Mouse (Mus musculus): Measurements from ENCODE around the gene Atxn7l3.
A peak's percentile ranks its signal among the peaks of the same experiment; 100 is the strongest.
"Not testable (repeated sequence)": the region's sequence is repeated elsewhere in the genome, so short reads cannot be mapped to it uniquely, and the experiment has no call there.

Gene Atxn7l3

DNA sequence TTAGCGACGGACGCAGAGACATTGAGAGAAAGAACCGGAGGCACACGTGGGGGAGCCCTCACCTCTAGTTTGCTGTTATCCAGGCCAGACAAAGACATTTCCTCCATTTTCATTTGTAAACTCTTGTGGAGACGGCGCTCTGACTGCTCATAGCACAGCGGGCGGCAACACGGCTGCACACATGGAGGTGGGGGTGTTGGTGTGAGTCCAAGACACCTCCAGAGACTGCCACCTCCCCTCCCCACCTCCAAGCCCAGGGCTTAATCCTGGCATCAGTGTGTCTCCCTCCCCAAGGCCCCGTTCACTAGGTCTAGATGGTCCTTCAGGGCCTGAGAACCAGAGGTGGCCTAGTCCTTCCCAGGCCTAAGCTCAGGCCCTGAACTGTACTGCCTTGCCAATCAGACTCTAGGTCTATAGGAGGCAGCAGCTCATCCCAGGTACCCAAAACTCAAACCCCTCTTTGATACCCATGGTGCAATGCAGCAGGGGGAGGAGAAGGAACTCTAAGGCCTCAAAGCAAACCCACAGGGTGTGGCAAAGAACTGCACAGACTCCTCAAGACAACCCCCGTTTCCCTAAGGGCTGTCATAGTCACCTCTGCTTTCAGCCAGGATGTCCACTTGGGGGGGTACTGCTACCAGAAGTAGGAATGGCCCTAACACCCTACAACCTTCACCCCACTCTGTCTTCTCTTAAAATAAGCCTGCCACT lies 1.4 kb downstream of the Atxn7l3 start:
- DNase-seq = no peak

DNA sequence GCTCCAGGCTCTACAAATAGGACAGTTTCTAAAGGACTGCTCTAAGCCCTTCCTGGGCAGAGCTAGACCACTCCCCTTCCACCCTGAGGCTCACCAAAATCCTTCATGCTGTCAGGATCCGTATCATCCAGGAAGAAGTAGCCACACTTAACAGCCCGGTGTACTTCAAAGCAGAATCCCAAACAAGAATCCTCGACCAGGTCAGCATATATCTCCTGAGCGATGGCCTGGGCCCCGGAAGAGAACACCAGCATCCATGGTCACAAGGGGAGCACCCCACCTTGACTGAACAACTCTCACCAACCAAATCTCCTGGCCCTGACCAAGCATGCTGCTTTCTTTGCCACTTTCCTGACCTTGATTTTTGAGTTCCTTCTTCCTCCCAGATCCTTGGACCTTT lies 2.0 kb downstream of the Atxn7l3 start:
- no peak for DNase-seq

DNA sequence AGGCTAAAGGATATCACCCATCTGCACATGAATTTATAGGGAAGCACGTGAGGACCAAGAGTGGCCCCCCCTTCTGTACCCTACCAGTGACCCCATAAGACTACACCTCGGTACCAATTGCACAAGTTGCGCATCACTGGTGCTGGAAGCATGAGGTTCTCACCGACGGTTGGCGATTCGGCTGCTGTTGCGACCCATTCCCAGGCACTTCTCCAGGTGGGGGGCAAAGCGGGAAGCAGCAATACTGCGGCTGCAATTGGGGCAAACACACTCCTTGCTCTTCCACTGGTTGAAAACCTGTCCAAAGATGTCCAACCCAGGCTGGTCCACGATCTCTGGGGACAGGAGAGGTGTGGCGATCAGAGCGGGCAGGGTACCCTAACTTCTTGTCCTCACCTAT lies 2.5 kb downstream of the Atxn7l3 start:
- DNase-seq = no peak

DNA sequence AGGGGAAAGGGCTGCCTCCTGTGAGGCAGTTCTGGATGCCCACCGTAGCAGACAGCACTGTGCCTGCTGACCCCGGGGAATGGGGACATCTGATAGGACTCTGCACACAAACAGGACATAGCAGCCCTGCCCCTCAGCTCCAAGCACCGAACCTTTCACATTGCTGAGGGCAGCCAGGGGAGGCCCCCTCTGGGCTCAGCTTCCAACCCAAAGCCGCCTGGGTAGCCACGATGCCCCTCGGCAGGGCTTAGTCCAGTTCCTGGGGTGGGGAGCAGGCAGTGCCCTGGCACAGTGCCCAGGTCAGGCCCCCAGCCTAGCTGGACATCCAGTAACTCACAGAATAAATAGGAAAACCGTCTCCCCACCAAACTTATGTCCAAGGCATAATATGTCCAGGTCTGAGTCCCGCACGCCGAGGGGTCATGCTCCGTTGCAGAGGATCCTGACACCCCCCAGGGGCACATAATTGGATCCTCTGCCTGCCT lies 5.3 kb downstream of the Atxn7l3 start:
- no peak for DNase-seq

DNA sequence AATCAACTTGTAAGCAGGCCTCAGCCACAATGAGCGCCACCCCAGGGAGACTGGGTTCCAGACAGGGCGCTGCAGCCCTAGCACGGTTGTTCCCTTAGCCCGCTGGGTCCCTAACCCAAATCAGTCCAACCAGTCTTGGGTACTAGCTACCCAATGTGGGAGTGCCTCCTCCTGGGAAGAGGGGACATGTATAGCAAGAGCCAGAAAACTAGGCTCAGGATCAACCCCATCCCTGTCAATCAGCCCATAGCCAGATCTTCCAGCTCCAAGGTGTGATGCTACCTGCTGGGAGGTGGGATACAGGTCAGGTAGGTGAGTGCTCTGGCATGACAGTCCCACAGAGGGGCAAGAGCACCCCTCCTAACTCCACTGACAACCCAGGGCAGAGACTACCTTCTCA lies 6.3 kb downstream of the Atxn7l3 start:
- DNase-seq = no peak

DNA sequence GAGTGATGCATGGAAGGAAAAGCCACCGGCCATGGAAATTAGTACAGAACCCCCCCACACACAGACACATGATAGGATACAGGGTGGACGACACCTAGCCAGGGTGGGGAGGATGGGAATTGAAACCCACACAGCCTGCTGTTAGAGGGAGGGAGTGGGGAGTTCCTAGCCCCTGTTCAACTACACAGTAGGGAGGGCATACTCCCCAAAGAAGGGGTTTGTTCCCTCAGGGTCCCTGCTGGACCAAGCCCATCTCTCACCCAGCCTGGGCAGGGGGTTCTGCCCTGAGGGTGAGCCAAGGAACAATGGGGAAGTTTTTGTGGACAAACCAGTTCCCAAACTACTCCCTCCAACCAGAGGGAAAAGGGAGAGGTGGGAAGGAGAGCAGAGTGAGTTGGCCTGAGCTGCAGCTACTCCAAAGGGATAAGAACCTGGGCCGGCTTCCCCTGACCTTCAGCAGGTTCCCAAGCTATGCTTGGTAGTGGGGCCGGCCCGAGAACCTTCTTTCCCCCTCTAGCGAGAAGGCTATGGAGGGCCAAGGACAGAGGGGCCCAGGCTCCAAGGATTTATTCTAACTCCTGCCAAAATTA lies 6.8 kb downstream of the Atxn7l3 start:
- no peak for DNase-seq

DNA sequence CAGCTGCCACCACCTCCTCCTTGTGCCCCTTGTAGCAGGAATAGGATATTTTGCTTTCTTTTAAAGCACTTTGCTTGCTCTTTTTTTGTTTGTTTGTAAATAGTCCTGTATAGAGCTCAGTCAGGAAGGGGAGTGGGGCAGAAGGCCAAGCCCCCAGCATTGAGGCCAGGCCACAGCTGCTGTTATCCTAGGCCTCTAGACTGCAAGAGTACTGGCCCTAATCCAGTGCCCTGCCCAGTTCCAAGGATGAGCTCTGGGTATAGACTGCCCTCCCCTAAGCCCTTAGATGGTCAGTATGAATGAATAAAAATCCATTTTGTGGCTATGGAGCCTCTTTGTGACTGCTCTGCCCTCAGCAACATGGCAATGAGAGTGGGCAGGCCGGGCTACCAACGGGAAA lies 7.5 kb downstream of the Atxn7l3 start:
- DNase-seq = no peak

DNA sequence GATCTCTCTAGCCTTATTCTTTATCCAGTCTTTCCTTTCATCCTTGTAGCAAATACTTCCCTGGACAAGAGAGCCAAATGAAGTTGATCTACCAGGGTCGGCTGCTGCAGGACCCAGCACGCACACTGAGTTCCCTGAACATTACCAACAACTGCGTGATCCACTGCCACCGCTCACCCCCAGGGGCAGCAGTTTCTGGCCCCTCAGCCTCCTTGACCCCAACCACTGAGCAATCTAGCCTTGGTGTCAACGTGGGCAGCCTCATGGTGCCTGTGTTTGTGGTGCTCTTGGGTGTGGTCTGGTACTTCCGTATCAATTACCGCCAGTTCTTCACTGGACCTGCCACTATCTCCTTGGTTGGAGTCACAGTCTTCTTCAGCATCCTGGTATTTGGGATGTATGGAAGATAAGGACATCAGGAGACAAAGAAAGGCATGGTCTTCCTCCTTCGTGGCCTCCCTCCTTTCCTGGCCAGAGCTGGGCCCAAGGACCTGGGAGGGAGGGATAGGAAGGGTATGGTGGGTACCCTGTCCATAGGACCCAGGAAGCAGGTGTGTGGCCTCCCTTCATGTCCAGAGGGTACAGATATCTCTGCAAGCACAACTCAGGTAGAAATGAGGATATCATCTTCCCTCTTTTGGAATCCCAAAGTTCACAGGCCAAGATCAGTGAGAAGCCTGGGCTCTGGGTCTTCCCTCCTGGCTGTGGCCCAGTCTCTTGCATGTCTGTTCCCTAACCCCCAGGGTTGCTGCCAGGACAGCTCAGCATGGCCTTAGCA lies 8.2 kb downstream of the Atxn7l3 start:
- DNase-seq = no peak

DNA sequence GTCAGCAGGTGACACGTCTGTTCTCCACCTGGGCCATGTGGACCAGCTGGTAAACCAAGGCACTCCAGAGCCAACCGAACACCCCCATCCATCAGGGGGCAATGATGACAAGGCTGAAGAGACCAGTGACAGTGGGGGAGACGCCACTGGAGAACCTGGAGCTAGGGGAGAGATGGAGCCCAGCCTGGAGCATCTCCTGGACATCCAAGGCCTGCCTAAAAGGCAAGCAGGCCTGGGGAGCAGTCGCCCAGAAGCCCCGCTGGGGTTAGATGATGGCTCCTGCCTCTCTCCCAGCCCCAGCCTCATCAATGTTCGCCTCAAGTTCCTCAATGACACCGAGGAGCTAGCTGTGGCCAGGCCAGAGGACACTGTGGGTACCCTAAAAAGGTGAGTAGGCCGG lies 8.9 kb downstream of the Atxn7l3 start:
- no peak for DNase-seq

DNA sequence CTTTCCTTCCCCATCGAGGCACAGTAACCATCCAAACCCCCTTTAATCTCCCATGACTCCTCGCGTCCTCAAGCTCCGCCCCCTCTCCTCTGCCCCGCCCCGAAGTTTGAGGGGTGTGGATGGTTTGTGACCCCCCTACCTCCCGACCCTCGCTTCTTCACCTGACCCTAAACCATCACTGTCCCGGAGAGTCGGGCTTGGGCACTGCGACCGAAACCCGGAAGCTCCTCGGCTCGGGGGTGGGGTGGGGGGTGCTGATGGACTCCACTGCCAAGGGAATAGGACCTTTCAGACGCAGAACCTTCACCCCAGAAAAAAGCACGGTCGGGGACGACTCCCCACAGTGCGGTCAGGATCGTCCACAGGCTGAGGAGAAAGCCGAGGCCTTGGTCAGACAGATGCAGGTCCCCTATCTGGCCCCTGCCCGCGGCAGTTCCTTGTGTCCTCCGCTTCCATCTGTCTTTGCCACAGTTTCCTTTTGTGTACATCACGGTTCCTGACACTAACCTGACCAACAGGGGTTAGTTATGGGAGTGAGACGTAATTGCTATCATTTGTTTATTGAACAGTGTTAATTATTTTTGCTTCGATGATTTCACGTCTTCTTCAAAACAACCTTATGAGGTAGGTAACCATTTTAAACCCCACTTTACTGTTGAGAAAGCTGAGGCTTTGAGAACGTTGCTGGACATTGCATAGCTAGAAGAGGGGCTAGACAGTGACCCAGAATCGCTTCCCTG lies 11.2 kb downstream of the Atxn7l3 start:
- DNase-seq = no peak

DNA sequence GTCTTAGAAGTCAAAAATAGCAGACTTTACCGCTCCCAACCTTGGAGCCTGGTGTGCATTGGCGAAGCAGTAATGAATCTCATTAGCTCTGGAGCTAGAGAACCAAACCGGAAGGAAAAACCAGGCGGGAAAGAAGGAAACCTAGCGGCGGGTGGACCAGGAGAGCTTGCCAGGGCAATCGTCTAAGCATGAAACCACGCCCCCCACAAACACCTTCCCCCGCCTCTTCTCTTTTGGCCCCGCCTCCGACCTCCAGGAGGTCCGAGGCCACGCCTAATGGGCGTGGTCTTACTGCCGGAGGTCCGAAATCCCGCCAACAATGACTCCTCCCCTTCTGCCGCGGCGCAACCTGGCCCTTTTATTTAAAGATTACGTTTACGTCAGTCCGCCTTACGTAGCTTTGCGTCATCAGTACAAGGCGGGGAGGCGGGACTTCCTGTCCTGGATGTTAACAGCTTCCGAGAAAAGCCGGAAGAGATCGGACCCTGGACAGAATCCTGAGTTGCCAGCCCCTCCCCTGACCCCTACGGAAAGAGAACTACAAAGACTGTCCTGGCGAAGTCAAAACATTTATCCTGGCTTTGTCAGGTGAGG lies 11.8 kb downstream of the Atxn7l3 start, which contains the start of gene Tmub2:
Tmub2 (plus strand) TSS at position 431 of the 594 bp plus-strand sequence.
- peak; percentile 99 for DNase-seq

DNA sequence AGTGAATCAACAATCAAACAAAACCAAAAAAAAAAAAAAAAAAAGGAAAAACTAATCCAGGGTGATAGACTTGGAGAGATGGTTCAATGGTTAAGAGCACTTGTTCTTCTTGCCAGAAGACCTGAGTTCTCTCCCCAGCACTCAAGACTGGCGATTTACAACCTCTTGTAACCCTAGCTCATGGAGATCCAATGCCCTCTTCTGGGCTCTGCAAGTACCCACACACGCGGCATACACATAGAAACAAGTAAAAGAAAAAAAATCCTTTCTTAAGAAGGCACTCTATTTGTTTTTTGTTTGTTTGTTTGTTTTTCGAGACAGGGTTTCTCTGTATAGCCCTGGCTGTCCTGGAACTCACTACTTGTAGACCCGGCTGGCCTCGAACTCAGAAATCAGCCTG lies 12.5 kb downstream of the Atxn7l3 start:
- DNase-seq = no peak

DNA sequence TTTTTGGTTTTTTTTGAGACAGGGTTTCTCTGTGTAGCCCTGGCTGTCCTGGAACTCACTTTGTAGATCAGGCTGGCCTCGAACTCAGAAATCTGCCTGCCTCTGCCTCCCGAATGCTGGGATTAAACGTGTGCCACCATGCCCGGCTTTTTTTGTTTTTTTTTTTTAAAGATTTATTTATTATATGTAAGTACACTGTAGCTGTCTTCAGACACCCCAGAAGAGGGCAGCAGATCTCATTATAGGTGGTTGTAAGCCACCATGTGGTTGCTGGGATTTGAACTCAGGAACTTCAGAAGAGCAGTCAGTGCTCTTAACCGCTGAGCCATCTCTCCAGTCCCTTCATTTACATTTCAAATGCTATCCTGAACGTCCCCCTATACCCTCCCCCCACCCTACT lies 16.2 kb downstream of the Atxn7l3 start:
- DNase-seq = not testable (repeated sequence)

DNA sequence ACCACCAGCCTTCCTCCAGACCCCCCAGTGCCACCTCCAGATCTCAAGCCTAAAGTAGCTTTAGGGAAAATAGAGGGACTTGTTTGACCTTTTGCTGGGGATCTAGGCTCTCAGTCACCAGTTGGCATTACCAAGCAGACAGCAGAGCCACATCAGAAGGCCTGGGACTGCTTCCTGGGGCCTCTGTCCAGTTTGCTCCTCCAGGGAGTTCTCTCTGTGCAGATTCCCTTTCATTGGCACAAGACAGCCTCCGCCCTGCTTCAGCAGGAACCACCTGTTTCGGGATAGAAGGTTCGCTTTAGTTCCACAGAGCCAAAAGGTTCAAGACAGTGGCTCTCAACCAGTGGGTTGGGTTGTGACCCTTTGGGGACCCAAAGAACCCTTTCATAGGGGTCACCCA lies 16.8 kb downstream of the Atxn7l3 start:
- no peak for DNase-seq

DNA sequence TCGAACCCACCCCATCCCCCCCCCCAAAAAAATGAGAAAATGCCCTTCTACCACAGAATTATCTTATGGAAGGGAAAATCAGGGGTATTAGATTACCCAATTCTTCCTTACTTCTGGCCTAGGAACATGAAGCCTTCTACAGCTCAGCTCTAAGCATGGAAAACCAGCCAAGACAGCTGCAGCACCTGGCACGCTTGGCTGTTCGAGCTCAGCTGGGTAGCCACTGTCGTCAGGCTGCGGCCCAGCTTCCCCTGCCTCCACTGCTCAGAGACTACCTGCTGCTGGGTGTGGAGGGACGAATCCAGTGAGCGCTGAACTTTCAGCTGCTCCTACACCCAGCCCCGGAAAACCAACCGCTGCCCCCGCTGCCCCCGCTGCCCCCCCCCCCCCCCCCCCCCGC lies 18.7 kb downstream of the Atxn7l3 start:
- no peak for DNase-seq

DNA sequence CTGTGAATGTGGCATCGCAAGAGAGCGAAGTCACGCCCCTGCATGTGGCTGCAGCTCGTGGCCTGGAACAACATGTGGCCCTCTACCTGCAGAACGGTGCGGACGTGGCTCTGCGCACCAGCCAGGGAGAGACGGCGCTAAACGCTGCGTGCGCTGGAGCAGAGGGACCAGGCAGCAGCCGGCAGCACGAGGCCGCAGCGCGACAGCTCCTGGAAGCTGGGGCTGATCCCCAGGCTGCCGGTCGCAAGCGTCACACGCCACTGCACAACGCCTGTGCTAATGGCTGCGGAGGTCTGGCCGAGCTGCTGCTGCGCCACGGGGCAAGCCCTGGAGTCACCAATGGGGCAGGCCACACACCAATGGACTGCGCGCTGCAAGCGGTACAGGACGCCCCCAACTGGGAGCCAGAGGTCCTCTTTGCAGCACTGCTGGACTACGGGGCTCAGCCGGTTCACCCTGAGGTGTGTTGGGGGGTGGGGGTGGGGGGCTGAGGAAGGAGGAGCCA lies 20.0 kb downstream of the Atxn7l3 start:
- no peak for DNase-seq

DNA sequence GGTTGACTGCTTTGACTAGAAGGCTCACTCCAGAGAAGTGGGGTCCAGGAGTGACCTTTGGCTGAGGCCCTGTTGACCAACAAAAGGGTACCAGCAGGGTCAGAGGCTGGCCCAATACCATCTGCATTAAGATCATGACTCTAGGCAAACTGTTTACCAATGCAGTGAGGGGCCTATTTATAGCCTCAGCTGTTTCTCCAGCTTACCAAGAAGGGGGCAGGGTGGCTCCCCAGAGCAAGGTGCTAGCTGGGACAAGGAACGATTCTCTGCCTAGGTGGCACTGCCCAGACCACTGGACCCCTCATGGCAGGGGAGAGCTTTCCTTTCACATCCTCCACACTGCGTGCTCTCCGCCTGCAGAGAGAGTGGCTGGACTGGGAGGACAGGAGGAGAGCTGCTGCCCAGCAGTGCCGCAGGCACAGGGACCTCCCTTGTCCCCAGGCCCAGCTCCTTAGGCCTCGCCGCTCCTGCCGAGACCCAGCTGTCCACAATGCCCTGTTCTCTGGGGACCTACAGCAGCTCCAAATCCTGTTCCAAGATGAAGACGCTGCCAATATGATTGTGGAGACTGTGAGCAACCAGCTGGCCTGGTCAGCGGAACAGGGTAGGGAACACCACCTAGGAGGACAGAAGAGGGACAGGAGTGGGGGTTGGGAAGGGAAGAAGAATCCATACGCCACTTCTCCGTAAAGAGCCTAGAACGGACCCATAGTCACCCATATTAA lies 27.7 kb downstream of the Atxn7l3 start, which contains the start of gene Asb16:
Asb16 (plus strand) TSS at position 224 of the 725 bp plus-strand sequence.
- DNase-seq = no peak

DNA sequence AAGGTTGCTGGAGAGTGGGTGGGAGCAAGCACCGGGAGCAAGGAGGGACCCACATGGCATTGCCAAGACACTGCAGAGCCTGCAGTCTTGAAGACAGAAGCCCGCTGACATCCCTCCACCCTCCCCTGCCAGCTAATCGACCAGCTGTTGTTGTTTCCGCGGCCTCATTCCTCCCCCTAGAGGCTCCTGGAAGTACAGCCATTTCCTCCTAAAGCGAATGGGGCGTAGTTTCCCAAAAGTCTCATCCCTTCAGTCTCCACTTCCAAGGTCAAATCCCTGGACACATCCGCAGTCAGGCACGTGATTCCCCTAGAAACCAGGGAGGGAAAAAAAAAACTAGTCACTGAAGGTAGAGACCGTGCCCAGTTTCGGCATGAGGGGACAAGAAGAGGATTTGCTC lies 29.0 kb downstream of the Atxn7l3 start:
- peak; percentile 53 for DNase-seq

DNA sequence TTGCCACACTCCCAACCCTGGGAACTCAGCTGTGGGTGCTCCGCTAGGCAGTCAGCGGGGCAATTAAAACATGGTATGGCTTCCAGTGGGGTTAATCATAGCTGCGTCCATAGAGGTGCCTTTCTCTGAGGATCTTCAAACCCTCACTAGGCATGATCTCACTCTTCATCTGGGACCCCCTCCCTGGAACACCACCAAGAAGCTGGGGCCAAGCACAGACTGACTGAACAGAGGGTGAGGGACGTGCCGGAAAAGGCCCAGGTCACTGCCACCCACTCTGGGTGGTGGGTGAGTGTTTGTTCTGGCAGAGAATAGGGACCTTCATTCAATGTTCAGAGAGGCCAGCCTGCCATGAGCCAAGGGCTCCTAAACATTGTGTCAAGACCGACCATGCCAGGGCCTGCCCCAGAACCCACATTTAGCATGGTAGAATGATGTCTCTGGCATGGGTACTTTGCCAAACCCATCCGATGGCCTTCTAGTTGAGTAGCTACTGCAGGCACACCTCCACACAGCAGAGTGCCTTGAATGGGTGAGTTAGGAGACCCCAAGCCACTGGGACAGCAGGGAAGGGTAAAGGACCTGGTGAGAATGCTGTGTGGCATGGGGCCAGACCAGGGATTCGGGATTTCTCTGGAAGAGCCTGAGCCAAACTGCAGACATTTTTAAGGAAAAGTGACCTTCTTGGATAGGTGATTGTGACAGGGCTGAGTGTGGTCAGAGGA lies 29.6 kb downstream of the Atxn7l3 start:
- no peak for DNase-seq

DNA sequence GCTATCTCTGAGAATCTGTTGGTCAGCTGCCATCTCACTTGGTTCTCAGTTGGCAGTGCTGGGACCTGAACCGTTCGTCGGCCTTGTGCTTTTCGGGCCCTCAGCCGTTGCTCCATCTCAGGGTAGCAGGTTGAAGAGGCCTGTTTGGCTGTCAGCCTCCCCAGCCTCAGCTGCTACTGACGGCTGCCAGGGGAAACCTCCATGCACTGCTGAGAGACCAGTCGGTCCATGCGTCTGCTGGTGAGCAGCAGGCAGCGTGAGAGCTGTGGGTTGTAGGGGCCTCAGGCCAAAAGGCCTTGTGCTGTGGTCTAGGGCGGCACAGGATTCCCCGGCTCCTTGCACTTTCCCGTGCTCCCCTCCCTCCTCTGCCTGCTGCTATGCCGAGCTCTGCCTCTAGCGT lies 30.6 kb downstream of the Atxn7l3 start:
- no peak for DNase-seq

DNA sequence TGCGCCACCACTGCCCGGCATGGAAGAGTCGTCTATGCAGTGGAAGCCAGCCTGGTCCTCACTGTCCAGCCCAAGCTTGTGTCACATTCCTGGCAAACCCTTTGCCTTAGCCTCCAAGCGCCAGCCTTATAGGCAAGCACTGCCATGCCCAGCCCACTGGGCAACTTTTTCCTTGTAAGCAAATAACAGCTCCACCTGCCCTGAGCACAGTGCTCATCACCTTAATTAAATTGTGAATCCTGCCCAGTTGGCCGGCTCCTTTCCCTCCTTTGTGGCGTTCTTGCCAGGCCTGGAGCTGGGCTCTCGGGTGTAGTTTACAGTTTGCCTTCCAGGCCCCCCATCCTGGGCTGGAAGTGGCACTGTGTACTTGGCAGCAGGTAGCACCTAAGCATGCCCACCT lies 33.2 kb downstream of the Atxn7l3 start:
- DNase-seq = peak; percentile 37
